Comparison of ENCODE assay signal across 13 mouse cellular contexts in genomic region chr1:54802703-54803102, GRCm38 (mm10).
DNase-seq lines count a peak whose midpoint lies in the region; ATAC-seq and TF ChIP-seq lines count a peak whose summit lies in the region.
"Had no signal": no experiment of that assay in that cellular context is flagged by ENCODE, and none has a peak within 500 bp of the region (broad histone marks: within the 10 kb centered on the region; RNA-seq: fewer than 3 reads in every experiment).

No protein-coding gene starts in this region.

- no peak for TF ChIP-seq POLR2A in heart, adult 2 months (IDR thresholded peaks at IDR 0.05; ENCODE audit: insufficient read depth, low read depth, low read length)
- TF ChIP-seq POLR2A in brain, embryonic 14.5 days (IDR thresholded peaks at IDR 0.05; ENCODE audit: borderline replicate concordance, extremely low read depth, insufficient read depth, insufficient read length, poor library complexity, severe bottlenecking), result no peak

- TF ChIP-seq CTCF in heart, adult 2 months (IDR thresholded peaks at IDR 0.05), result no peak
- TF ChIP-seq CTCF in brain, embryonic 14.5 days (IDR thresholded peaks at IDR 0.05; ENCODE audit: borderline replicate concordance, extremely low read depth, insufficient read depth, insufficient read length), result no peak

- peak overlapping the region; percentile 80 for H3K27ac ChIP-seq in heart, adult 2 months
- no peak overlapping the region for H3K27ac ChIP-seq in lung, embryonic 15.5 days
- H3K27ac ChIP-seq: embryonic facial prominence, embryonic 15.5 days; forebrain, embryonic 13.5 days; heart, embryonic 15.5 days; liver, embryonic 13.5 days had no signal

- WGBS in heart, adult 2 months, result 26% methylated on average over 11 of the region's 11 CpGs
- 57% methylated on average over 11 of the region's 11 CpGs for WGBS in lung, embryonic 15.5 days

- TF ChIP-seq EP300 in heart, adult 2 months (IDR thresholded peaks at IDR 0.05; ENCODE audit: insufficient read depth, low read depth, low read length), result peak; percentile 59; the same call in 1 of the 2 replicates

- H3K79me2 ChIP-seq in heart, adult 2 months (replicated peaks; ENCODE audit: control insufficient read depth, insufficient read depth, low read length), result no peaks in the 10 kb centered on the region

- H3K4me3 ChIP-seq in heart, adult 2 months, result no peak overlapping the region
- no peak overlapping the region for H3K4me3 ChIP-seq in lung, embryonic 15.5 days
- H3K4me3 ChIP-seq: embryonic facial prominence, embryonic 15.5 days; forebrain, embryonic 13.5 days; heart, embryonic 15.5 days; liver, embryonic 13.5 days had no signal

- no peaks in the 10 kb centered on the region for H3K9me3 ChIP-seq in lung, embryonic 15.5 days
- H3K9me3 ChIP-seq: embryonic facial prominence, embryonic 15.5 days; forebrain, embryonic 13.5 days; heart, embryonic 15.5 days; liver, embryonic 13.5 days had no signal

- peaks cover 10% of the 10 kb centered on the region for H3K4me1 ChIP-seq in heart, adult 2 months (ENCODE audit: control insufficient read depth, insufficient read depth, low read length)
- H3K4me1 ChIP-seq in lung, embryonic 15.5 days, result peaks cover 18% of the 10 kb centered on the region; the same call in 1 of the 2 replicates
- H3K4me1 ChIP-seq: heart, embryonic 15.5 days; liver, embryonic 13.5 days had no signal

- H3K9ac ChIP-seq in heart, adult 2 months (ENCODE audit: low read depth, low read length), result no peak overlapping the region
- no peak overlapping the region for H3K9ac ChIP-seq in lung, embryonic 15.5 days
- H3K9ac ChIP-seq: embryonic facial prominence, embryonic 15.5 days; forebrain, embryonic 13.5 days; heart, embryonic 15.5 days; liver, embryonic 13.5 days had no signal

- peaks cover 5% of the 10 kb centered on the region for H3K36me3 ChIP-seq in heart, adult 2 months (ENCODE audit: control insufficient read depth, insufficient read depth, low read length)
- no peaks in the 10 kb centered on the region for H3K36me3 ChIP-seq in lung, embryonic 15.5 days
- H3K36me3 ChIP-seq: embryonic facial prominence, embryonic 15.5 days; heart, embryonic 15.5 days; liver, embryonic 13.5 days had no signal

- intact Hi-C loops in heart, adult 2 months (cut with DNase I), result no loop called here
- intact Hi-C loops in heart, postnatal 14 days (cut with DNase I), result no loop called here

- no peak overlapping the region for H3K4me2 ChIP-seq in lung, embryonic 15.5 days
- H3K4me2 ChIP-seq: embryonic facial prominence, embryonic 15.5 days; forebrain, embryonic 13.5 days; heart, embryonic 15.5 days; liver, embryonic 13.5 days had no signal

- peak; percentile 45 to 47 for DNase-seq in heart, adult 2 months
- no peak for DNase-seq in heart, postnatal 14 days
- no peak for DNase-seq in lung, postnatal 25 days (ENCODE audit: low spot score)
- DNase-seq in adrenal gland, postnatal 10 days, result peak; percentile 48
- DNase-seq in brain, embryonic 14.5 days (ENCODE audit: low read depth), result peak; percentile 36
- no peak for DNase-seq in layer of hippocampus, adult 11-12 months (ENCODE audit: low spot score)
- DNase-seq: cerebellum, adult 11 months; gastrocnemius, postnatal 36 days; liver, embryonic 13.5 days had no signal

- H3K27me3 ChIP-seq in heart, adult 2 months (ENCODE audit: control insufficient read depth, insufficient read depth, low read length), result no peaks in the 10 kb centered on the region
- no peaks in the 10 kb centered on the region for H3K27me3 ChIP-seq in lung, embryonic 15.5 days
- H3K27me3 ChIP-seq: embryonic facial prominence, embryonic 15.5 days; forebrain, embryonic 13.5 days; heart, embryonic 15.5 days; liver, embryonic 13.5 days had no signal

- peak; percentile 53; the same call in 1 of the 2 replicates for ATAC-seq in lung, embryonic 15.5 days (ENCODE audit: borderline replicate concordance, extremely low read depth, low FRiP score, low TSS enrichment)
- ATAC-seq: forebrain, embryonic 13.5 days had no signal

Comparison
In these comparisons a context has a peak if more than half of its experiments do, and no peak if none do; other contexts are left out.
1. DNase-seq: peak in heart, adult 2 months (2 of 2), adrenal gland, postnatal 10 days (single experiment) and brain, embryonic 14.5 days (single experiment); none in heart, postnatal 14 days (0 of 2), lung, postnatal 25 days (single experiment) and layer of hippocampus, adult 11-12 months (single experiment).